Mouse (Mus musculus) B cell, adult 67 days (primary cell): ENCODE measurements around the gene Ifi205. TPM values are rescaled to one million over a fixed set of nuclear protein-coding genes. Genes with fewer than 3 reads are reported as not detected.

ENCODE experiments used
- total RNA-seq, 2 experiments: library from RNA; stranded (reverse); gene quantifications; 4 replicates each; pipeline ENCODE4 v1.2.4; 2023

Ifi205 gene
- total RNA-seq, result 1 to 10 TPM; 6.0 to 6.6 TPM

DNA sequence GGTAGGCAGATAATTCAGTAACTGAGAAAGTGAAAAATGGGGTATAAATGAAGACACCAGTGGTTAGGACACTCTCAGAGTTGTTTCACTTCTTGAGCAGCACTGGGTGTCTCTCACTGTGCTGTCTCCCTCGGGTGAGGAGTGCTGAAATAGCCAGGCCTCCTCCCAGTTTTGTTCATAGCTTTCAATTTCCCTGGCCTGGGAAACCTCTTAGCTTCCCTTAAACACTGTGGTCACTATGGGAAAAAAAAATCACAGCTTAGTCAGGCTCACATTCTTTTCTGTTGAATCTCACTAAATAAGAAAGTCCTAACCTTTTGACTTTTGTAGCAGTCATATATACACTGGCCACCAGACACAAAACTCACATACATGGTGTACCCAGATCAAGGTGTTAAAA is at the start of gene Ifi205:
Gene Ifi205 (minus strand): TSS at position 113 of the 400 bp plus-strand sequence.

GRCm38 (mm10) chr1:174066305-174066704 is 34.7 kb upstream of the Ifi205 start, which contains the start of gene Olfr430:
TSS of gene Olfr430 (plus strand) at chr1:174066605.

GRCm38 (mm10) chr1:174048893-174049292 is 17.3 kb upstream of the Ifi205 start, which contains the start of gene Olfr432:
TSS of gene Olfr432 (plus strand) at chr1:174049205.

DNA sequence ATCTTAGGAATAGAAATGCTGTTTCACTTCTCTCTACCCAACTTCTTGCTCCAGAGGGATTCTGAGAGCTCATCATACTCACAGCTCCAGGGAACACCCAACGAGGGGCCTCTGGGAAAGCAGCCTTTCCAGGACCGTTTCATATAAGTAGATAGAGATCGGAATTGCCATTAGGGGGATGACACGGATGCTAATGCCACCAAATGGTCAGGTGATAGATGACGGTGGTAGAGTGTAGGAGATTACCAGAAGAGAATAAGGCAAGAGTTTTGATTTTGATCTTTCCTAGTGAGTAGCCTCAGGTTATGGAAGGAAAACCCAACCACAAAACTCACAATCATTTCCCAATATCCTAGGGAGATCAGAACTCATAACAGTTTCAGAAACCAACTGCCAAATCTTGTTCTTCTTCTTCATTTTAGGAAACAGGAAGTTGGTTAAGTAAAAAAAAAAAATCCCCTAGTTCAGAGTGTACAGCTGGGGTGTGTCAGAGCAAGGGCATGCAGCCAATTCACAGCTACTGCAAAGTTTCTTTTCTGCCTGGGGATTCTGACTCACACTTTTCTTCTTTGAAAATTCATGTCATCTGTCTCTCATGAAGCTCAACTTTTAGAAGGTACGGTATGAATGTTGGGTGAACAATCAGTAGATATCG is 9.0 kb upstream of the Ifi205 start, which contains the start of gene Olfr433:
Gene Olfr433 (plus strand): TSS at position 183 of the 655 bp plus-strand sequence.

GRCm38 (mm10) chr1:173982694-173983305 is 48.8 kb downstream of the Ifi205 start, which contains the start of gene Ifi202b:
TSS of gene Ifi202b (minus strand) at chr1:173982744.

Other genes starting within 250 kb of the Ifi205 start
- under 1 TPM in 1 of 2 experiments, not detected in 1; 0.44 TPM for gene Ifi211, start 118.8 kb downstream of the Ifi205 start, total RNA-seq
- 100 to 1,000 TPM; 530 to 659 TPM for gene Mndal, start 89.3 kb downstream of the Ifi205 start, total RNA-seq
- gene Ifi203, start 89.1 kb downstream of the Ifi205 start, total RNA-seq, result 100 to 1,000 TPM; 289 to 326 TPM
- not detected for gene Ifi202b, start 49.1 kb downstream of the Ifi205 start, total RNA-seq
- gene Olfr433, start 8.9 kb upstream of the Ifi205 start, total RNA-seq, result under 1 TPM; 0.52 to 0.53 TPM
- gene Olfr432, start 17.4 kb upstream of the Ifi205 start, total RNA-seq, result not detected
- gene Olfr430, start 34.8 kb upstream of the Ifi205 start, total RNA-seq, result not detected
- gene Olfr429, start 52.5 kb upstream of the Ifi205 start, total RNA-seq, result not detected
- not detected for gene Olfr427, start 65.1 kb upstream of the Ifi205 start, total RNA-seq
- not detected for gene Olfr231, start 89.4 kb upstream of the Ifi205 start, total RNA-seq
- gene Olfr424, start 99.7 kb upstream of the Ifi205 start, total RNA-seq, result not detected
- not detected for gene Olfr420, start 123.8 kb upstream of the Ifi205 start, total RNA-seq
- gene Spta1, start 141.0 kb upstream of the Ifi205 start, total RNA-seq, result under 1 TPM in 1 of 2 experiments, not detected in 1; 0.20 TPM
- gene Olfr419, start 220.3 kb upstream of the Ifi205 start, total RNA-seq, result not detected